In the genomic region with DNA sequence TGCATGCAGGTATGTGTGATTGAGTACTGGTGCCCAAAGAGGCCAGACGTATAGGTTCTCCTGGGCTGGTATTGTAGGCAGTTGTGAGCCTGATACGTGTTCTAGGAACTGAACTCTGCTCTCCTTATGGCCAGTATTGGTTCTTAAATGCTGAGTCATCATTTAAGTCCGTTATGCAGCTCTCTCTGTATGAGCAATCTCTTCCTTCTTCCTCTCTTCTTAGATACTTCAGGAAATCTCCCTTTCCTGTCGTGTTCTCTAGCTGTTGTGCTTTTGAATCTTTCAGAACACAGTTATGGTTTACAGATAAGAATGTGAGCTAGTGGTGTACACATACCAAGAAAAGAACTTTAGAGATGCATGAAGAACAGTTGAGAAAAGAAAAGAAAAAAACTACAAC, we compare ENCODE assay signal across 19 mouse cellular contexts. TPM values are rescaled to one million over a fixed set of nuclear protein-coding genes. Genes with fewer than 3 reads are reported as not detected.
A peak's percentile ranks its signal among the peaks of the same experiment; 100 is the strongest.
DNase-seq lines count a peak whose midpoint lies in the region; ATAC-seq and TF ChIP-seq lines count a peak whose summit lies in the region.
"Had no signal": no experiment of that assay in that cellular context is flagged by ENCODE, and none has a peak within 500 bp of the region (broad histone marks: within the 10 kb centered on the region; RNA-seq: fewer than 3 reads in every experiment).

No protein-coding gene starts in this region.

- no peak overlapping the region for H3K27ac ChIP-seq in ES-E14 (ENCODE audit: insufficient read depth, low read depth, low read length, poor library complexity, severe bottlenecking)
- H3K27ac ChIP-seq: embryonic facial prominence, embryonic 12.5 days; embryonic facial prominence, embryonic 15.5 days; gastrocnemius, adult 2 months; heart, adult 2 months; heart, embryonic 10.5 days; hindbrain, embryonic 12.5 days; hindbrain, embryonic 15.5 days had no signal

- no peak overlapping the region for H3K4me3 ChIP-seq in ES-E14 (ENCODE audit: insufficient read depth in 1 of 2, low read depth in 1 of 2, low read length in 2 of 2, poor library complexity in 1 of 2, severe bottlenecking in 1 of 2)
- H3K4me3 ChIP-seq: embryonic facial prominence, embryonic 12.5 days; embryonic facial prominence, embryonic 15.5 days; gastrocnemius, adult 2 months; heart, adult 2 months; heart, embryonic 10.5 days; hindbrain, embryonic 12.5 days; hindbrain, embryonic 15.5 days had no signal

- in situ Hi-C loops in ES-E14 (cut with MboI; ENCODE audit: low sequenced_read_pairs in 2 of 2, unreplicated experiment in 2 of 2): no loop called here

- no peak overlapping the region for H3K9ac ChIP-seq in ES-E14 (ENCODE audit: insufficient read depth, low read depth, low read length, poor library complexity, severe bottlenecking)
- H3K9ac ChIP-seq: embryonic facial prominence, embryonic 12.5 days; embryonic facial prominence, embryonic 15.5 days; forebrain, postnatal 0 days; hindbrain, embryonic 12.5 days; hindbrain, embryonic 15.5 days had no signal

- H3K9me3 ChIP-seq in ES-E14 (ENCODE audit: control insufficient read depth, insufficient read depth, low read depth, low read length): no peaks in the 10 kb centered on the region
- H3K9me3 ChIP-seq: embryonic facial prominence, embryonic 12.5 days; embryonic facial prominence, embryonic 15.5 days; heart, embryonic 10.5 days; hindbrain, embryonic 12.5 days; hindbrain, embryonic 15.5 days had no signal

- 0 out of 2 replicates have a peak, but pooled peaks have one; percentile 30 for ATAC-seq in megakaryocyte, adult 5-6 weeks (ENCODE audit: poor library complexity, severe bottlenecking)
- ATAC-seq: forebrain, embryonic 14.5 days; intestine, postnatal 0 days had no signal

- no peaks in the 10 kb centered on the region for H3K4me1 ChIP-seq in ES-E14 (ENCODE audit: control insufficient read depth in 2 of 2, insufficient read depth in 2 of 2, low read length in 2 of 2, poor library complexity in 1 of 2)
- H3K4me1 ChIP-seq: embryonic facial prominence, embryonic 12.5 days; embryonic facial prominence, embryonic 15.5 days; heart, embryonic 10.5 days; hindbrain, embryonic 12.5 days; hindbrain, embryonic 15.5 days had no signal

- DNase-seq in 416B (ENCODE audit: low read depth) (peak; percentile 88), ES-E14 (ENCODE audit: low read depth, low spot score) (no peak), MEL-GATA-1-ER (ENCODE audit: extremely low read depth, low read depth) (peak; percentile 10)
- DNase-seq in adrenal gland, adult 2 months: no peak
- DNase-seq in lung, postnatal 25 days (ENCODE audit: low spot score): no peak
- no peak for DNase-seq in T-cell, adult 2 months (ENCODE audit: low spot score)
- DNase-seq in yolk sac, embryonic 10.5 days (ENCODE audit: low spot score): no peak
- DNase-seq: gastrocnemius, postnatal 14 days; heart, adult 2 months had no signal

- H3K36me3 ChIP-seq in ES-E14 (ENCODE audit: control insufficient read depth, insufficient read depth, low read length, poor library complexity, severe bottlenecking): no peaks in the 10 kb centered on the region; the same call in 1 of the 2 replicates

TF ChIP-seq in ES-E14, 5 proteins besides CTCF, POLR2A, EP300 and RAD21:
- TF ChIP-seq ZNF384 (IDR thresholded peaks at IDR 0.05; ENCODE audit: low read depth, low read length) (no peak), MAFK (IDR thresholded peaks at IDR 0.05; ENCODE audit: insufficient read depth, low read depth, low read length) (peak; percentile 94), ZC3H11A (IDR thresholded peaks at IDR 0.05; ENCODE audit: borderline replicate concordance, low read depth, low read length) (no peak)

RNA-seq across cellular contexts. Expression of a gene that starts 47.3 kb away (rescaled TPM):
- 30.7 and 31.7 TPM in 2 replicates for total RNA-seq in ES-E14 (2012; rRNA removed)
- 22.9 and 25.3 TPM in 2 replicates for total RNA-seq in megakaryocyte, adult 5-6 weeks (2015)
- 27.8 and 32.9 TPM in 2 replicates for total RNA-seq in megakaryocyte, adult 5-6 weeks (2017)
- 10 to 100 TPM; 30.1 to 36.9 TPM for total RNA-seq in adrenal gland, adult 2 months (2021)
- 2.2 and 2.5 TPM in 2 replicates for polyA plus RNA-seq in adrenal gland, adult 2 months (2012; rRNA removed)

Comparison
In these comparisons a context has a peak if more than half of its experiments do, and no peak if none do; other contexts are left out.
1. DNase-seq: peak in 416B (single experiment) and MEL-GATA-1-ER (single experiment); none in ES-E14 (single experiment), adrenal gland, adult 2 months (single experiment), lung, postnatal 25 days (single experiment), T-cell, adult 2 months (single experiment) and yolk sac, embryonic 10.5 days (single experiment).